Mouse (Mus musculus): Measurements from ENCODE around the gene Scfd1.

Gene Scfd1

GRCm38 (mm10) chr12:51377003-51377887 is at the start of gene Scfd1:
Gene Scfd1 (plus strand): TSS chr12:51377510.
- peak; percentile 88 to 89 for DNase-seq (ENCODE audit: low read depth in 2 of 2, low spot score in 2 of 2)

GRCm38 (mm10) chr12:51337014-51337413 is 40.3 kb upstream of the Scfd1 start:
- DNase-seq (ENCODE audit: low read depth in 2 of 2, low spot score in 2 of 2) = no peak

GRCm38 (mm10) chr12:51346121-51346520 is 31.2 kb upstream of the Scfd1 start:
- DNase-seq (ENCODE audit: low read depth in 2 of 2, low spot score in 2 of 2) = no peak

- DNase-seq (ENCODE audit: low read depth in 2 of 2, low spot score in 2 of 2) = peak; percentile 58 to 66
These were observed 29.2 kb upstream of the Scfd1 start, which contains the start of gene G2e3 for GRCm38 (mm10) chr12:51347988-51348697. Gene G2e3 (plus strand): TSS chr12:51348061.

GRCm38 (mm10) chr12:51348698-51348998 is 28.7 kb upstream of the Scfd1 start:
- DNase-seq (ENCODE audit: low read depth in 2 of 2, low spot score in 2 of 2) = no peak

GRCm38 (mm10) chr12:51355296-51355695 is 22.0 kb upstream of the Scfd1 start:
- DNase-seq (ENCODE audit: low read depth in 2 of 2, low spot score in 2 of 2) = no peak

GRCm38 (mm10) chr12:51361294-51361693 is 16.0 kb upstream of the Scfd1 start:
- no peak for DNase-seq (ENCODE audit: low read depth in 2 of 2, low spot score in 2 of 2)

GRCm38 (mm10) chr12:51362898-51363297 is 14.4 kb upstream of the Scfd1 start:
- no peak for DNase-seq (ENCODE audit: low read depth in 2 of 2, low spot score in 2 of 2)

- DNase-seq (ENCODE audit: low read depth in 2 of 2, low spot score in 2 of 2) = no peak
These were observed 8.8 kb upstream of the Scfd1 start for GRCm38 (mm10) chr12:51368504-51368903.

GRCm38 (mm10) chr12:51377888-51378190 is 529 bp downstream of the Scfd1 start:
- no peak for DNase-seq (ENCODE audit: low read depth in 2 of 2, low spot score in 2 of 2)

- no peak for DNase-seq (ENCODE audit: low read depth in 2 of 2, low spot score in 2 of 2)
These were observed 22.6 kb downstream of the Scfd1 start for GRCm38 (mm10) chr12:51399871-51400270.

GRCm38 (mm10) chr12:51402060-51402698 is 24.9 kb downstream of the Scfd1 start:
- no peak for DNase-seq (ENCODE audit: low read depth in 2 of 2, low spot score in 2 of 2)

- no peak for DNase-seq (ENCODE audit: low read depth in 2 of 2, low spot score in 2 of 2)
These were observed 26.8 kb downstream of the Scfd1 start for GRCm38 (mm10) chr12:51403987-51404586.

GRCm38 (mm10) chr12:51411362-51411761 is 34.1 kb downstream of the Scfd1 start:
- DNase-seq (ENCODE audit: low read depth in 2 of 2, low spot score in 2 of 2) = no peak

- no peak for DNase-seq (ENCODE audit: low read depth in 2 of 2, low spot score in 2 of 2)
These were observed 60.2 kb downstream of the Scfd1 start for GRCm38 (mm10) chr12:51437541-51437940.

GRCm38 (mm10) chr12:51438311-51438710 is 61.0 kb downstream of the Scfd1 start:
- no peak for DNase-seq (ENCODE audit: low read depth in 2 of 2, low spot score in 2 of 2)

GRCm38 (mm10) chr12:51449303-51449702 is 72.0 kb downstream of the Scfd1 start:
- DNase-seq (ENCODE audit: low read depth in 2 of 2, low spot score in 2 of 2) = no peak

GRCm38 (mm10) chr12:51470881-51471280 is 93.6 kb downstream of the Scfd1 start:
- DNase-seq (ENCODE audit: low read depth in 2 of 2, low spot score in 2 of 2) = no peak

- no peak for DNase-seq (ENCODE audit: low read depth in 2 of 2, low spot score in 2 of 2)
These were observed 103.9 kb downstream of the Scfd1 start for GRCm38 (mm10) chr12:51481246-51481645.

GRCm38 (mm10) chr12:51492040-51492439 is 114.7 kb downstream of the Scfd1 start:
- DNase-seq (ENCODE audit: low read depth in 2 of 2, low spot score in 2 of 2) = no peak

- no peak for DNase-seq (ENCODE audit: low read depth in 2 of 2, low spot score in 2 of 2)
These were observed 116.2 kb downstream of the Scfd1 start for GRCm38 (mm10) chr12:51493476-51493875.

- no peak for DNase-seq (ENCODE audit: low read depth in 2 of 2, low spot score in 2 of 2)
These were observed 117.3 kb downstream of the Scfd1 start for GRCm38 (mm10) chr12:51494641-51495040.

All from CD8-positive naive resting alpha-beta T cell, adult 2 months (primary cell).